Mouse (Mus musculus): ENCODE measurements around the gene Pid1.

DNA sequence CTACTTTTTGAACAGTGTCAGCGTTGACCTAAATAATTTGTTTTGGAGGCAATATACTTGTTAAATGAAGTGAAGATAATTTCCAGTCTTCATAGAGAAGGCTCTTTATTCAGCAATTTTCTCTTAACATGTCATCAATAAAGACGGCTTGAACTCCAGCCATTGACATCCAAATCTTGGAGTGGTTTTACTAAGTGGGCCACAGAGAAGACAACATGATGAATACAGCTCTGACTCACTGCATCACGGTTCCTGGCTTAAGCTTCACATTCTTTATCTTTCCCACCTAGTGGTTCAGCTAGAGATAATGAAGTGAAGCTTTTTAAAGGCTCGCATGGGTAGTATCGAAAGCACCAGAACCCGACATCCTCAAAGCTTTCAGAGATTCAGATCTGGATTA is 276.7 kb downstream of the Pid1 start:
- TF ChIP-seq POLR2A (IDR thresholded peaks at IDR 0.05; ENCODE audit: insufficient read depth, low read length) (no peak), CTCF (IDR thresholded peaks at IDR 0.05; ENCODE audit: low read depth, low read length) (no peak), EP300 (IDR thresholded peaks at IDR 0.05; ENCODE audit: insufficient read depth, low read depth, low read length) (no peak)
